Mouse (Mus musculus) common myeloid progenitor, adult 5-6 weeks (primary cell): ENCODE data around the gene Ccz1. TPM values are rescaled to one million over a fixed set of nuclear protein-coding genes. Genes with fewer than 3 reads are reported as not detected.
"Not testable (repeated sequence)": the region's sequence is repeated elsewhere in the genome, so short reads cannot be mapped to it uniquely, and the experiment has no call there.

Experiments
- ATAC-seq: replicated peaks from 2 replicates; pipeline ENCODE4 v1.8.0; 2016; ENCODE audit warnings: low read depth, mild to moderate bottlenecking, moderate TSS enrichment, inconsistent platforms; ENCODE audit not compliant: poor library complexity, severe bottlenecking
- total RNA-seq: library from RNA; stranded (forward); fragments of 200-1000, 187-1606 nt; gene quantifications from 2 replicates; pipeline ENCODE4 v1.2.3, GENCODE M21; 2017

Gene Ccz1
- total RNA-seq, result 94.4 and 110 TPM in 2 replicates

GRCm38 (mm10) chr5:144014551-144015311, at the start of gene Ccz1:
TSS of gene Ccz1 (minus strand) at chr5:144014877.
- ATAC-seq, result peak; percentile 100

- no peak for ATAC-seq
Measured at GRCm38 (mm10) chr5:144064093-144064492, 49.4 kb upstream of the Ccz1 start.

GRCm38 (mm10) chr5:144054340-144054739, 39.7 kb upstream of the Ccz1 start:
- no peak for ATAC-seq

- ATAC-seq, result no peak
Measured at GRCm38 (mm10) chr5:144053450-144053849, 38.8 kb upstream of the Ccz1 start.

- ATAC-seq, result peak; percentile 50; the same call in 1 of the 2 replicates
Measured at GRCm38 (mm10) chr5:144051268-144051667, 36.6 kb upstream of the Ccz1 start.

- ATAC-seq, result no peak
Measured at GRCm38 (mm10) chr5:144049881-144050280, 35.2 kb upstream of the Ccz1 start.

- no peak for ATAC-seq
Measured at GRCm38 (mm10) chr5:144047324-144047723, 32.6 kb upstream of the Ccz1 start.

GRCm38 (mm10) chr5:144043166-144043565, 28.5 kb upstream of the Ccz1 start:
- no peak for ATAC-seq

- peak; percentile 96 for ATAC-seq
Measured at GRCm38 (mm10) chr5:144040720-144041364, 26.2 kb upstream of the Ccz1 start.

GRCm38 (mm10) chr5:144039886-144040285, 25.2 kb upstream of the Ccz1 start:
- ATAC-seq, result no peak

- no peak for ATAC-seq
Measured at GRCm38 (mm10) chr5:144039156-144039675, 24.5 kb upstream of the Ccz1 start.

- ATAC-seq, result no peak
Measured at GRCm38 (mm10) chr5:144036952-144037351, 22.3 kb upstream of the Ccz1 start.

GRCm38 (mm10) chr5:144034567-144034966, 19.9 kb upstream of the Ccz1 start:
- no peak for ATAC-seq

GRCm38 (mm10) chr5:144032491-144032890, 17.8 kb upstream of the Ccz1 start:
- ATAC-seq, result no peak

GRCm38 (mm10) chr5:144026620-144027263, 12.1 kb upstream of the Ccz1 start, which contains the start of gene Ocm:
TSS of gene Ocm (minus strand) at chr5:144026670.
- 0 out of 2 replicates have a peak, but pooled peaks have one; percentile 25 for ATAC-seq

- ATAC-seq, result no peak
Measured at GRCm38 (mm10) chr5:144015845-144016244, 1.2 kb upstream of the Ccz1 start.

GRCm38 (mm10) chr5:144015312-144015650, 604 bp upstream of the Ccz1 start:
- ATAC-seq, result no peak

GRCm38 (mm10) chr5:144013366-144014134, 1.1 kb downstream of the Ccz1 start:
- ATAC-seq, result not testable (repeated sequence)

- peak; percentile 72 for ATAC-seq
Measured at GRCm38 (mm10) chr5:144002461-144003192, 12.1 kb downstream of the Ccz1 start.
